8 mouse cellular contexts compared by ENCODE assay signal in genomic region chr9:24502571-24503004, GRCm38 (mm10). TPM values are rescaled to one million over a fixed set of nuclear protein-coding genes. Genes with fewer than 3 reads are reported as not detected.
A peak's percentile ranks its signal among the peaks of the same experiment; 100 is the strongest.
DNase-seq lines count a peak whose midpoint lies in the region; ATAC-seq and TF ChIP-seq lines count a peak whose summit lies in the region.

No protein-coding gene starts in this region.

- peak overlapping the region; percentile 93 for H3K27ac ChIP-seq in embryonic facial prominence, embryonic 12.5 days
- H3K27ac ChIP-seq in heart, embryonic 14.5 days (replicated peaks in 1 of 2; ENCODE audit: control insufficient read depth in 1 of 2, insufficient read depth in 1 of 2, low read depth in 2 of 2, low read length in 2 of 2), result peak overlapping the region; percentile 80 to 91
- H3K27ac ChIP-seq in left cerebral cortex, adult 2 months, result peak overlapping the region; percentile 78

- intact Hi-C loops in left cerebral cortex, adult 2 months (cut with DNase I), result loop anchor here (2.0 to 10.0 kb wide), 7 partner anchors 158 to 1278 kb away; partner anchors contain the start of gene Bmper

- H3K4me2 ChIP-seq in embryonic facial prominence, embryonic 12.5 days (replicated peaks), result peak overlapping the region; percentile 62
- H3K4me2 ChIP-seq in heart, embryonic 14.5 days (ENCODE audit: low read length), result peak overlapping the region; percentile 88

- H3K4me1 ChIP-seq in embryonic facial prominence, embryonic 12.5 days, result peaks cover 16% of the 10 kb centered on the region
- peaks cover 4 to 17% of the 10 kb centered on the region in 2 experiments; a peak in 3 of 4 replicates for H3K4me1 ChIP-seq in heart, embryonic 14.5 days (ENCODE audit: control insufficient read depth in 2 of 2, insufficient read depth in 2 of 2, low read length in 2 of 2)

- H3K9me3 ChIP-seq in embryonic facial prominence, embryonic 12.5 days, result no peaks in the 10 kb centered on the region
- H3K9me3 ChIP-seq in heart, embryonic 14.5 days (ENCODE audit: control insufficient read depth, low read length), result no peaks in the 10 kb centered on the region

- H3K9ac ChIP-seq in embryonic facial prominence, embryonic 12.5 days, result peak overlapping the region; percentile 88
- peak overlapping the region; percentile 85 for H3K9ac ChIP-seq in heart, embryonic 14.5 days (ENCODE audit: low read length)

- DNase-seq in kidney, adult 9 months, result peak; percentile 60
- DNase-seq in kidney, adult 18-20 months, result no peak
- peak; percentile 61 for DNase-seq in R1 (ENCODE audit: low read depth, low spot score)
- DNase-seq in left cerebral cortex, adult 2 months (ENCODE audit: extremely low spot score in 1 of 2, low spot score in 2 of 2), result peak in 1 of 2 experiments; percentile 38
- DNase-seq in lung, postnatal 36 days, result peak; percentile 51
- peak; percentile 50 for DNase-seq in right cerebral cortex, postnatal 14 days

- H3K4me3 ChIP-seq in embryonic facial prominence, embryonic 12.5 days, result peak overlapping the region; percentile 70
- H3K4me3 ChIP-seq in heart, embryonic 14.5 days (ENCODE audit: control insufficient read depth in 1 of 2, insufficient read depth in 1 of 2, low read depth in 1 of 2, low read length in 2 of 2), result peak overlapping the region; percentile 74 to 86
- peak overlapping the region; percentile 77 for H3K4me3 ChIP-seq in left cerebral cortex, adult 2 months

- no peak for TF ChIP-seq CTCF in left cerebral cortex, adult 2 months (IDR thresholded peaks at IDR 0.05)

- under 1% methylated on average over 40 of the region's 48 CpGs for WGBS in embryonic facial prominence, embryonic 12.5 days
- under 1% methylated on average over 31 of the region's 48 CpGs for WGBS in heart, embryonic 14.5 days

- no peaks in the 10 kb centered on the region for H3K36me3 ChIP-seq in embryonic facial prominence, embryonic 12.5 days
- no peaks in the 10 kb centered on the region for H3K36me3 ChIP-seq in heart, embryonic 14.5 days (ENCODE audit: control insufficient read depth, insufficient read depth, low read length)

- H3K27me3 ChIP-seq in embryonic facial prominence, embryonic 12.5 days, result no peaks in the 10 kb centered on the region
- no peaks in the 10 kb centered on the region for H3K27me3 ChIP-seq in heart, embryonic 14.5 days (ENCODE audit: control insufficient read depth, insufficient read depth, low read length)

- ATAC-seq in embryonic facial prominence, embryonic 12.5 days (ENCODE audit: insufficient number of reproducible peaks, insufficient read depth, low FRiP score, low TSS enrichment), result peak; percentile 80
- peak; percentile 79 for ATAC-seq in heart, embryonic 14.5 days (ENCODE audit: insufficient number of reproducible peaks, insufficient read depth, low FRiP score, low read depth)

RNA-seq across cellular contexts. Expression of gene Dpy19l1, which starts 0.4 kb away (rescaled TPM):
- polyA plus RNA-seq in embryonic facial prominence, embryonic 12.5 days (2016; fragmentation: Nextera tagmentation; extraction: Ambion mirVana), result 16.8 and 21.5 TPM in 2 replicates
- 17.3 and 21.3 TPM in 2 replicates for polyA plus RNA-seq in heart, embryonic 14.5 days (2014; fragmentation: Nextera tagmentation; extraction: Ambion mirVana)
- 10 to 100 TPM; 74.8 to 79.6 TPM for total RNA-seq in left cerebral cortex, adult 2 months (2021)
